Mouse (Mus musculus): ENCODE results near the gene Tmem178b.

Gene Tmem178b

GRCm38 (mm10) chr6:39919011-39919709 lies 46.1 kb downstream of the Tmem178b start:
- DNase-seq, result no peak

GRCm38 (mm10) chr6:39926442-39926841 lies 53.4 kb downstream of the Tmem178b start:
- DNase-seq, result no peak

- no peak for DNase-seq
These were observed 63.5 kb downstream of the Tmem178b start for GRCm38 (mm10) chr6:39936590-39936989.

GRCm38 (mm10) chr6:39940920-39941319 lies 67.8 kb downstream of the Tmem178b start:
- no peak for DNase-seq

GRCm38 (mm10) chr6:39944854-39945253 lies 71.8 kb downstream of the Tmem178b start:
- DNase-seq, result no peak

GRCm38 (mm10) chr6:39945670-39946440 lies 72.8 kb downstream of the Tmem178b start:
- no peak for DNase-seq

- DNase-seq, result no peak
These were observed 73.5 kb downstream of the Tmem178b start for GRCm38 (mm10) chr6:39946601-39947000.

GRCm38 (mm10) chr6:39953951-39954350 lies 80.9 kb downstream of the Tmem178b start:
- DNase-seq, result no peak

GRCm38 (mm10) chr6:39955211-39955610 lies 82.1 kb downstream of the Tmem178b start:
- DNase-seq, result no peak

- DNase-seq, result no peak
These were observed 91.5 kb downstream of the Tmem178b start for GRCm38 (mm10) chr6:39964606-39965005.

- no peak for DNase-seq
These were observed 97.2 kb downstream of the Tmem178b start for GRCm38 (mm10) chr6:39970281-39970680.

- DNase-seq, result no peak
These were observed 105.9 kb downstream of the Tmem178b start for GRCm38 (mm10) chr6:39978942-39979341.

GRCm38 (mm10) chr6:39990772-39991171 lies 117.7 kb downstream of the Tmem178b start:
- no peak for DNase-seq

- no peak for DNase-seq
These were observed 118.9 kb downstream of the Tmem178b start for GRCm38 (mm10) chr6:39991922-39992321.

GRCm38 (mm10) chr6:40006006-40006765 lies 133.1 kb downstream of the Tmem178b start:
- DNase-seq, result no peak

- DNase-seq, result no peak
These were observed 135.3 kb downstream of the Tmem178b start for GRCm38 (mm10) chr6:40008166-40008907.

GRCm38 (mm10) chr6:40009718-40010117 lies 136.6 kb downstream of the Tmem178b start:
- no peak for DNase-seq

- no peak for DNase-seq
These were observed 138.0 kb downstream of the Tmem178b start for GRCm38 (mm10) chr6:40011066-40011465.

GRCm38 (mm10) chr6:40011609-40012008 lies 138.5 kb downstream of the Tmem178b start:
- no peak for DNase-seq

GRCm38 (mm10) chr6:40013407-40013806 lies 140.3 kb downstream of the Tmem178b start:
- no peak for DNase-seq

- DNase-seq, result no peak
These were observed 142.1 kb downstream of the Tmem178b start for GRCm38 (mm10) chr6:40015185-40015584.

GRCm38 (mm10) chr6:40015711-40016460 lies 142.8 kb downstream of the Tmem178b start:
- DNase-seq, result no peak
